Mouse (Mus musculus) embryonic facial prominence, embryonic 15.5 days (tissue): ENCODE results near the gene Cd38. TPM values are rescaled to one million over a fixed set of nuclear protein-coding genes. Genes with fewer than 3 reads are reported as not detected.

Source experiments
- ATAC-seq: fragments of 200-750 bp; cut with Nextera tagmentation; 2 replicates; pipeline ENCODE4 v1.8.0; 2017; ENCODE audit warnings: low read depth, moderate TSS enrichment; ENCODE audit not compliant: insufficient number of reproducible peaks, low FRiP score, low TSS enrichment
- H3K27ac ChIP-seq: fragments of 300-500 bp; sonication (generic); replicated peaks from 2 replicates; pipeline ENCODE4 v1.5.1; 2015; ENCODE audit warnings: mild to moderate bottlenecking, inconsistent platforms
- H3K27me3 ChIP-seq: fragments of 300-500 bp; sonication (generic); 2 replicates; pipeline ENCODE4 v1.6.1; 2015; ENCODE audit warnings: inconsistent platforms
- H3K36me3 ChIP-seq: fragments of 300-500 bp; sonication (generic); 2 replicates; pipeline ENCODE4 v1.6.1; 2015; ENCODE audit warnings: mild to moderate bottlenecking, inconsistent platforms
- H3K4me1 ChIP-seq: fragments of 300-500 bp; sonication (generic); 2 replicates; pipeline ENCODE4 v1.6.1; 2015; ENCODE audit warnings: inconsistent platforms
- H3K4me2 ChIP-seq: fragments of 300-500 bp; sonication (generic); replicated peaks from 2 replicates; pipeline ENCODE4 v1.6.1; 2015; ENCODE audit warnings: mild to moderate bottlenecking, inconsistent platforms
- H3K4me3 ChIP-seq: fragments of 300-500 bp; sonication (generic); replicated peaks from 2 replicates; pipeline ENCODE4 v1.5.1; 2015; ENCODE audit warnings: mild to moderate bottlenecking, inconsistent platforms
- H3K9ac ChIP-seq: fragments of 300-500 bp; sonication (generic); 2 replicates; pipeline ENCODE4 v1.6.1; 2015; ENCODE audit warnings: inconsistent platforms
- H3K9me3 ChIP-seq: fragments of 300-500 bp; sonication (generic); replicated peaks from 2 replicates; pipeline ENCODE4 v1.6.1; 2016; ENCODE audit warnings: inconsistent platforms
- WGBS: fragments of 180-500 bp; shearing (Covaris S2); methylation state at CpG from one replicate; pipeline ENCODE4 v1.1.7; 2015; 5-methylcytosine and 5-hydroxymethylcytosine counted together
- polyA plus RNA-seq: library from polyadenylated mRNA; unstranded; fragments of >200 nt; fragmentation: Nextera tagmentation; extraction: Ambion mirVana; gene quantifications from 2 replicates; pipeline ENCODE4 v1.2.1, GENCODE M21; 2015

The Cd38 gene
- polyA plus RNA-seq, 1 experiment from 2014 or later = 6.5 TPM

DNA sequence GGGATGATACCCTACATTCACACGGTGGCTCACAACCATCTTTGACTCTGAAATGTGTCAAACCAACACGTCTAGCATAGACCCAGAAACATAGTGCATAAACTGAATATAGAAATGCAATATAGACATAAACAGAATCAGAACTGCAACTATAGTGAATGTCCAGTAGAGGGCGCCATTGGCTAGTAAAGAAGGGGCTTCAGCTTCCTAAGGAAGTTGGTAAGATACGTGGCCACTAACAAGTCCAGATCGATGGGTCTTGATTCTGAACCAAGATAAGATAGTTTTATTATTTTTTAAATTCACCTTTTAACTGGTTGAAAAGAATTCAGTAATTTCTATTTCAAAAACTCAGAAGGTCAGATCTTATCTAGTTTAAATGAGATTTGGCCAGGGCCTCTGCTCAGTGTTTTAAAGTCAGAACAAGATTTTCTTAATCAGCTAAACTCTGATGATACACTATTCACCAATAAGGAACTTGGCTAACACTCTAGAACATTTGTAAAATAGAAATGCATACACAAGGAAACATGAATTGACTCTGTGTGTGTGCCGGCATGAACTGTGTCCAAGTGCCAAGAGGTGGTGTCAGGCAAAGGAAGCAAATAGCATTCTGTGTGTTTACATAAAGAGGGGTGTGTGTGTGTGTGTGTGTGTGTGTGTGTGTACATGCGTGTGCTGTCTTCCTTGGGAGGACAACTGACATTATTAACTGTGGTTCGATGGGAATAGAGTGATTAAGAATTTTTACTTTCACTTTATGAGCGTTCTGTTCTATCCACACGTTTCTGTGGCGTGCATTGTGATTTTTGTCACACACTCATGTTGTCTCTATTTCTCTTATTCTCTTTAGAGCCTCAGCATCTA lies 27.0 kb upstream of the Cd38 start:
- no peaks in the 10 kb centered on the region for H3K27me3 ChIP-seq
- no peak overlapping the region for H3K4me2 ChIP-seq
- H3K4me3 ChIP-seq = no peak overlapping the region
- no peak overlapping the region for H3K9ac ChIP-seq
- 46% methylated on average over 11 of the region's 11 CpGs for WGBS
- H3K4me1 ChIP-seq = no peaks in the 10 kb centered on the region
- H3K27ac ChIP-seq = no peak overlapping the region
- no peaks in the 10 kb centered on the region for H3K9me3 ChIP-seq
- no peaks in the 10 kb centered on the region for H3K36me3 ChIP-seq
- ATAC-seq = no peak

DNA sequence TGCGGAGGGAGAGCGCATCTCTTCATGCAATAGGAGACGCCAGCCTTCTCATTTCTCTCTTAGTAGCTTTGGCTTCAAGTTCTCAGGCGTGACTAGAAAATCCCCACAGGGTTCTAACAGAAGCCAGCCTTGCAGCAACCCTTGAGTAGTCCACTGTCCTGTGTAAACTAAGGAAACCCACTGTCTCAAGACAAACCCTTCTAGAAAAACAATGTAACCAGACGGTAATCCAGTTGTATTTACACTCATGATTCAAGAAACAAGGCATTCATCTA lies 26.4 kb upstream of the Cd38 start:
- Histone ChIP-seq H3K9me3 (no peaks in the 10 kb centered on the region), H3K27ac (no peak overlapping the region), H3K36me3 (no peaks in the 10 kb centered on the region), H3K27me3 (no peaks in the 10 kb centered on the region), H3K4me3 (no peak overlapping the region), H3K4me1 (no peaks in the 10 kb centered on the region), H3K4me2 (no peak overlapping the region), H3K9ac (no peak overlapping the region)
- ATAC-seq = no peak
- WGBS = 66% methylated on average over 5 of the region's 5 CpGs

DNA sequence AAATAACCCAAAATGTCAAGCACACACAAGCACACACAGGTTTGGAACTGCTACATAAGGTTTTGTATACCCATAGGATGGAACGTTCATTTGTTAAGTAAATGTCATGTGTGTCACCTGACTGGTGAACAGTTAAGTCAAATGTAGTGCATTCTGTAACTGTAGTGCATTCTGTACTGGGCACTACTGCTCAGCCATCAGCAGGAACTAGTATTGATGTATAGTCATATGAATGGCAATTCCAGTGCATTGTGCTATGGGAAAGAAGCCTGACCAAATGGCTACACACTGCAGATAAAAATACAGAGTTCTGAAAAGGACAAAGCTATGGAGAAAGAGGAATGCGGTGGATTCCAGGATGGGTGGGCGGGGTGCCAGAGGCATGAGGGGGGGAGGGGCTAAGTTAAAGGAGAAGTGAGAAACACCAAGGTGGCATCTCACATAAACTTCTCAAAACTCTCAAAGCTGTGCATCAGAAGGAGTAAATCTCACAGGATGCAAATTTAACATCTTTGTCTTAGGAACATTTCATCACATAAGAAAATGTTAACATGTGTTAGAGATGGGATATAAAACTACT lies 25.7 kb upstream of the Cd38 start:
- 59% methylated on average over 3 of the region's 3 CpGs for WGBS
- H3K4me1 ChIP-seq = no peaks in the 10 kb centered on the region
- H3K9me3 ChIP-seq = no peaks in the 10 kb centered on the region
- H3K36me3 ChIP-seq = no peaks in the 10 kb centered on the region
- ATAC-seq = no peak
- no peak overlapping the region for H3K4me2 ChIP-seq
- H3K4me3 ChIP-seq = no peak overlapping the region
- H3K27ac ChIP-seq = no peak overlapping the region
- H3K9ac ChIP-seq = no peak overlapping the region
- no peaks in the 10 kb centered on the region for H3K27me3 ChIP-seq

DNA sequence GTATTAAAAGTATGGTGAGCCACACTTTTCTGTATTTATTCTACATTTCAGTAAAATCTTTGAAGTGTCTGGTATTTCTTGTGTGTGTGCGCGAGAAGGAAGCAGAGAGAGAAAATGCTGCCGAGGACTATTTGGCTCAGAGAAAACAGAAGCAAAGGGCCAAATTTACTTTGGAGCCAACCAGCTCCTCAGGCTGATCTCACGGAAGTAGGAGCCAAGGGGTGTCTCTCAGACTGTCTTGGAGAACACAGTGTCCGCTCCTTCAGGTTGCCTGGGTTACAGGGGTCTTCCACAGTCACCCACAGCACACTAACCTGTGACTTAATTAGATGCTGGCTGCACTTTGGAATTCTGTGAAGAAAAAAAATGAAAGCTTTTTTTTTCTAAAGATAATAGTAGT lies 23.3 kb upstream of the Cd38 start:
- no peak for ATAC-seq
- WGBS = 70% methylated on average over 5 of the region's 5 CpGs
- H3K4me3 ChIP-seq = no peak overlapping the region
- no peak overlapping the region for H3K4me2 ChIP-seq
- H3K27ac ChIP-seq = no peak overlapping the region
- H3K4me1 ChIP-seq = no peaks in the 10 kb centered on the region
- H3K36me3 ChIP-seq = no peaks in the 10 kb centered on the region
- no peaks in the 10 kb centered on the region for H3K27me3 ChIP-seq
- no peaks in the 10 kb centered on the region for H3K9me3 ChIP-seq
- H3K9ac ChIP-seq = no peak overlapping the region

DNA sequence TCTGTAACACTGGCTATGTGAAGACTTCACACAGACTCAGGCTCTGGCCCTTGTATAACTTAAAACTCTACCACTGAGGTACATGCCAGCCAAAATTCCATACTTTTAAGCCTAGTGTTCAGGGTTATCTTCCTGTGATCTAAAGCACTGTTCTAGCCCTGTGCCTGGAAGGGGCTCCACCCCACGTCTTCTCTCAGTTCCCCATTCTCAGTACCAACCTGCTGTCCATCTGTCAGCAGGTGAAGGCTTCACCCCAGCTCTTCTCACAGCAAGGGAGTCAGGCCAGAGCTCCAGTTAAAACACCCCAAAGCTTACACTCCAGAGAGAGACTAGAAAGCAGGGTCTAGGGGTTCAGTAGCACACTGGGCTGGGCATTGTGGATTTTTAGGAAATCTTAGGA lies 22.7 kb upstream of the Cd38 start:
- ATAC-seq = 0 out of 2 replicates have a peak, but pooled peaks have one; percentile 39
- 47% methylated on average over 1 of the region's 1 CpGs for WGBS
- Histone ChIP-seq H3K9ac (no peak overlapping the region), H3K4me1 (no peaks in the 10 kb centered on the region), H3K4me2 (no peak overlapping the region), H3K36me3 (no peaks in the 10 kb centered on the region), H3K9me3 (no peaks in the 10 kb centered on the region), H3K4me3 (no peak overlapping the region), H3K27ac (no peak overlapping the region), H3K27me3 (no peaks in the 10 kb centered on the region)

DNA sequence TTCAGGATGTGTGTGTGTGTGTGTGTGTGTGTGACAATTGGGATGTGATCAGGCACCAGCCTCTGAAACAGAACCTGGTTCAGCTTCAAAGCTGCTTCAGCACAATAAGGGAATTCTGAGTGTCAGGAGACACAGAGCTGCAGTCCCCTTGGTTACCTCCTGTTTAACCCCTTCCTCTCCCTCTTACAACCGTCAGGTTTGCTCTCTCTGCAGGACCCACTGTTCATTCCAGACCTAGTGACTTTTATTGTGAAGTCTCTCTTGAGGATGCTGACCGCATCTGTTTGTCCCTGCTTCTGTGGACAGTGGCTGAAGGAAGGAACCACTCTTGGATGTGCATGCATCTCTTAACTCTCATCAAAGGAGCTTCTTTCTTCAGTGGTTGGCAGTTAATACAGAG lies 22.1 kb upstream of the Cd38 start:
- no peaks in the 10 kb centered on the region for H3K4me1 ChIP-seq
- H3K4me2 ChIP-seq = no peak overlapping the region
- no peaks in the 10 kb centered on the region for H3K9me3 ChIP-seq
- no peak overlapping the region for H3K27ac ChIP-seq
- H3K4me3 ChIP-seq = no peak overlapping the region
- no peak overlapping the region for H3K9ac ChIP-seq
- ATAC-seq = peak; percentile 51; the same call in 1 of the 2 replicates
- no peaks in the 10 kb centered on the region for H3K36me3 ChIP-seq
- 27% methylated on average over 2 of the region's 2 CpGs for WGBS
- H3K27me3 ChIP-seq = no peaks in the 10 kb centered on the region

DNA sequence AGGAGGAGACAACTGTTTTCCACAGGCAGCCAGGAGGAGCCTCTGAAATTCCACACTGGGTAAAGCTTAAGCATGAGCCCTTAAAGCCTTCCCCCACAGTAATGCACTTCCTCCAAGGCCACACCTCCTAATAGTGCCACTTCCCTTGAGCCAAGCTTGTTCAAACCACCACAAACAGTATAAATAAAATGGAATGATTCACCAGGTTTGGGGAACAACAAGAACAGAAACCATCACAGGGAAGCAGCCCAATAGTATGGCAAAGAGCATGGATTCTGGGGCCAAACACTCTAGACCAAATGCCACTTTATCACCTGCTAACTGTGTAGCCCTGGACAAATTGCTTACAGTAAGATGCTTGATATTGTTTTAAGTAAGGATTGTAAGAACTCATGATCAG lies 20.8 kb upstream of the Cd38 start:
- no peak overlapping the region for H3K9ac ChIP-seq
- ATAC-seq = no peak

DNA sequence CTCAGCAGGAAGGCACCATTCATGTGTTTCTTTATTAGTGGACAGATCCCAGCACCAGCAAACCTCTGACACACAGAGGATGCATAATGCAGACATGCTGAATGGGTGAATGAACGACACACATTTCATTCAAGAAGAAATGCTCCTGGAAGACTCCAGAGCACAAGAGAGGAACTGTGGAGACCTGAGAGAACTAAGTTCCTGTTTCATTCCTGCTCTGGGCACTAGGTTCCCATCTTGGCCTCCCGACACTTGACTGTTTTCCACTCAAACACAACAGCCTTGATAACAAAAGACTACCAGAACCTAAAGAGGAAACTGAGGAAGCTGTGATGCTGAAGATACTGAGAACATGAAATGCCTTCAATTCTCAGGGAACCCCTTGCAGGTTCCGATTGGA lies 20.1 kb upstream of the Cd38 start:
- Histone ChIP-seq H3K9ac (no peak overlapping the region), H3K4me2 (no peak overlapping the region), H3K36me3 (no peaks in the 10 kb centered on the region), H3K27me3 (no peaks in the 10 kb centered on the region), H3K4me3 (no peak overlapping the region), H3K27ac (no peak overlapping the region), H3K4me1 (no peaks in the 10 kb centered on the region), H3K9me3 (no peaks in the 10 kb centered on the region)
- WGBS = 87% methylated on average over 3 of the region's 3 CpGs
- ATAC-seq = no peak

More for the DNA sequence above, 20.8 kb upstream of the Cd38 start:
- no peaks in the 10 kb centered on the region for H3K36me3 ChIP-seq
- H3K9me3 ChIP-seq = no peaks in the 10 kb centered on the region
- H3K27me3 ChIP-seq = no peaks in the 10 kb centered on the region
- no peak overlapping the region for H3K4me2 ChIP-seq
- no peak overlapping the region for H3K27ac ChIP-seq
- no peaks in the 10 kb centered on the region for H3K4me1 ChIP-seq
- H3K4me3 ChIP-seq = no peak overlapping the region

DNA sequence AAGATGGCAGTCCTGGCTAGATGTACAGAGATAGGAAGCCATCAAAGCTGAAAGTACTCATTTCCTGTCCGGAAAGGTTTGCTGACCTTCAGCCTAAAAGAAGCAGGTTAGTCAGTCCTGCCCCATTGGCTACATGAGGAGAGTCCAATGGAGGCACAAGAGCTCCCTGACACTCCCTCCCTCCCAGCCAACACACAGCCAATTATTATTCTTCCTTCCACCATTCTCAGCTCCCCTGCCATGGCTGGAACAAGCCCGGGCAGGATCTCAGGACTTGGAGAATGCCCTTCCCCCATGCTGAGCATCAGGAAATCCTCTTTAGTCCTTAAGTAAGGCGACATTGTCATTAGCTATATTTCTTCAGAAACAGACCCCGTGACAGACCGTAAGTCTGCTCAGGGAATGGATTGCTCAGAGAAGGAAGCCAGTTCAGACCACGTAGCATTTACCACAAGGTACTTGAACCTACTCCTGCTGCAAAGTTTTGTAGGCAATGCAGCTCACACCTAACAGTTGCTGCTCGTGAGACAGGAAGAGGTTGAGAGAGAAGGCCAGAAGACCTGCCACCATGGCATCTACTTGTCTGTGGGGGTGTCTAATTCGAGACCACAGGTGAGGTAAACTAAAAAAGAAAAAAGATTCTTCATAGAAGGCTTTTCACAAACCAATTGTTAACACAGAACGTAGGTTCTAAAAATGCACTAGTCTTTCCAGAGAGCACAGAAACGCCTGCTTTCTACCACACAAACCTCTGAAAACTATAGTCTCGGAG lies 15.1 kb upstream of the Cd38 start:
- no peaks in the 10 kb centered on the region for H3K27me3 ChIP-seq
- no peak overlapping the region for H3K4me3 ChIP-seq
- no peaks in the 10 kb centered on the region for H3K4me1 ChIP-seq
- no peak overlapping the region for H3K4me2 ChIP-seq
- H3K9ac ChIP-seq = no peak overlapping the region
- H3K9me3 ChIP-seq = no peaks in the 10 kb centered on the region
- no peak overlapping the region for H3K27ac ChIP-seq
- no peak for ATAC-seq
- no peaks in the 10 kb centered on the region for H3K36me3 ChIP-seq
- 75% methylated on average over 11 of the region's 11 CpGs for WGBS

DNA sequence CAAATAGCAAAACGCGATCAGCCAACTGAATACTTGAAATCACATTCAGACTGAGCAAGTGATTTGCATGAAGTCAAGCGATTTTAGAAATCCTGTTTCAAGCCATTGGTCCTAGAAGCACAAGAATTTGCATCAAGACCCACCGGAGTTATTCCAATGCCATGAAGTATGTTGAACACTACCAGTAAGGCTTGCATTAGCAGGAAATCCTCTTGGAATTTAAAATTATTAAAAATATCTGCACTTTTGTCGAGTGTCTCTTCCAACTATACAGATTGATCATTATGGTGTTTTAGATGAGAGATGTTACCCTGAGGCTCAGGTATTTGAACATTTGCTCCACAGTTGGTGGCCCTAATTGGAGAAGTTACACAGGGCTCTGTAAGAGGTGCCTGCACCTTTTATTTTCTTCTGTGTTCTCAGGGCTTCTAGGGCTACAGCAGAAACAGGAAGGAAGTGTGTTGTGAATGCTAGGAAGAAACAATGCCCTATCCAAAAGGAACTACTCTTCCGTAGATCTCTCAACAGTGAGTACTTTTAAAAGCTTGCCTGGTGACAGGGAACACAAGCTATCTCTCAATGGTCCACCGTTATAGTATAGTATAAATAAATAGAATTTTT lies 14.4 kb upstream of the Cd38 start:
- no peaks in the 10 kb centered on the region for H3K9me3 ChIP-seq
- no peaks in the 10 kb centered on the region for H3K36me3 ChIP-seq
- H3K9ac ChIP-seq = no peak overlapping the region
- no peak overlapping the region for H3K4me2 ChIP-seq
- no peak overlapping the region for H3K27ac ChIP-seq
- no peak overlapping the region for H3K4me3 ChIP-seq
- H3K27me3 ChIP-seq = no peaks in the 10 kb centered on the region
- H3K4me1 ChIP-seq = no peaks in the 10 kb centered on the region
- no peak for ATAC-seq
- 75% methylated on average over 7 of the region's 7 CpGs for WGBS

DNA sequence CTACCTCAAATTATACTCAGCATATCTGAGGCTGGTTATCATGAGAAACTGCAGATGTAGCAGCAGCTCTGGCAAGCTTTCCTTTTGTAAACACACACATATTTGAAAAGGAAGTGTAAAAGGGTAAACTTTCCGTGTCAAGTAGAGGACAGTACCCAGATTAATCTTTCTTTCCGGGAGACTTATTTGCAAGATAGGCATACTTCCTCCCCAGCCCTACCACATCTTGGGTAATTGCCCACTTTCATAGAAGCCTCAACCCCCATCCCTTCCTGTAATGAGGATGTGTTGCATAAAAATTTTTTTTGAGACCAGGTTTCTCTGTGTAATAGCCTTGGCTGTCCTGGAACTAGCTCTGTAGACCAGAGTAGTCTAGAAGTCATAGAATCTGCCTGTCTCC lies 12.6 kb upstream of the Cd38 start:
- no peak for ATAC-seq
- 62% methylated on average over 2 of the region's 2 CpGs for WGBS
- H3K9me3 ChIP-seq = no peaks in the 10 kb centered on the region
- H3K4me2 ChIP-seq = no peak overlapping the region
- H3K27me3 ChIP-seq = no peaks in the 10 kb centered on the region
- H3K4me3 ChIP-seq = no peak overlapping the region
- no peak overlapping the region for H3K9ac ChIP-seq
- no peak overlapping the region for H3K27ac ChIP-seq
- H3K4me1 ChIP-seq = no peaks in the 10 kb centered on the region
- H3K36me3 ChIP-seq = no peaks in the 10 kb centered on the region
